ENCODE assay signal across 23 mouse cellular contexts in the genomic region with DNA sequence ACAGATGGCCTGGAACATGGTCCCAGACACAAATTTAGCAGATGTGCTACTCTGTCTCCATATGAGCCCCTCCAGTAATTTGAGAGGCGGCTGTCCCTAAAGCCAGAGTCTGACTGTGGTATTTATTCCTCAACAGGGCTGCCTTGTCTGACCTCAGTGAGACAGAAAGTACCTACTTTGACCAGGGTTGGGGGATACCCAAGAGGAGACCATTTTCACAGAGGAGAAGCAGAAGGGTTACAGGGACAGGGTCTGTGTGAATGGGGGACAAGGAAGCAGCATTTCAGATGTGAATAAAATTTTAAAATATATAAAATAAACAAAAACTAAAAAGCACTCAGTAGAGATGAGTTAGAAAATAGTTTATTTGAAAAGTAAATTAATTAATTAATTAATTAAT.
"Had no signal": no experiment of that assay in that cellular context is flagged by ENCODE, and none has a peak within 500 bp of the region (broad histone marks: within the 10 kb centered on the region; RNA-seq: fewer than 3 reads in every experiment).

No protein-coding gene starts in this region.

- H3K9me3 ChIP-seq: heart, embryonic 10.5 days; heart, embryonic 12.5 days; hindbrain, embryonic 10.5 days; hindbrain, embryonic 13.5 days; intestine, embryonic 15.5 days; limb, embryonic 13.5 days; limb, embryonic 15.5 days had no signal

- H3K4me3 ChIP-seq: gastrocnemius, adult 2 months; heart, embryonic 10.5 days; heart, embryonic 12.5 days; hindbrain, embryonic 10.5 days; hindbrain, embryonic 13.5 days; intestine, embryonic 15.5 days; limb, embryonic 13.5 days; limb, embryonic 15.5 days had no signal

- H3K27me3 ChIP-seq: heart, embryonic 12.5 days; hindbrain, embryonic 13.5 days; intestine, embryonic 15.5 days; limb, embryonic 13.5 days; limb, embryonic 15.5 days had no signal

- H3K27ac ChIP-seq: gastrocnemius, adult 2 months; heart, embryonic 10.5 days; hindbrain, embryonic 10.5 days; hindbrain, embryonic 13.5 days; intestine, embryonic 15.5 days; limb, embryonic 13.5 days; limb, embryonic 15.5 days had no signal

- ATAC-seq: forebrain, embryonic 16.5 days; inflammation-experienced regulatory T-cells, adult 6 months; intestine, embryonic 15.5 days; intestine, postnatal 0 days had no signal

- H3K4me1 ChIP-seq: heart, embryonic 10.5 days; heart, embryonic 12.5 days; hindbrain, embryonic 10.5 days; hindbrain, embryonic 13.5 days; intestine, embryonic 15.5 days; limb, embryonic 13.5 days; limb, embryonic 15.5 days had no signal

- H3K36me3 ChIP-seq: heart, embryonic 10.5 days; heart, embryonic 12.5 days; hindbrain, embryonic 10.5 days; hindbrain, embryonic 13.5 days; intestine, embryonic 15.5 days; limb, embryonic 13.5 days; limb, embryonic 15.5 days had no signal

- H3K9ac ChIP-seq: heart, embryonic 12.5 days; hindbrain, embryonic 13.5 days; intestine, embryonic 15.5 days; limb, embryonic 13.5 days; limb, embryonic 15.5 days had no signal

- H3K4me2 ChIP-seq: heart, embryonic 12.5 days; hindbrain, embryonic 13.5 days; intestine, embryonic 15.5 days; limb, embryonic 13.5 days; limb, embryonic 15.5 days had no signal

- DNase-seq: gastrocnemius, adult 2 months; gastrocnemius, postnatal 10 days; gastrocnemius, postnatal 25 days; heart, adult 18-20 months; heart, postnatal 10 days; heart, postnatal 4 days; kidney, adult 18-20 months; kidney, adult 8-10 months; kidney, postnatal 14 days; kidney, postnatal 36 days; layer of hippocampus, adult 9-11 months; layer of hippocampus, postnatal 36 days; left cerebral cortex, postnatal 4 days had no signal
